Mouse (Mus musculus) cerebellum, adult 2 months (tissue): ENCODE results near the gene Nim1k. TPM values are rescaled to one million over a fixed set of nuclear protein-coding genes. Genes with fewer than 3 reads are reported as not detected.
"Not testable (repeated sequence)": the region's sequence is repeated elsewhere in the genome, so short reads cannot be mapped to it uniquely, and the experiment has no call there.

Experiments
- DNase-seq, 2 experiments: peaks; one replicate each; pipeline ENCODE4 v3.0.0; 2021
- H3K27ac ChIP-seq: fragments of 200-500 bp; 2 replicates; pipeline ENCODE4 v1.5.1; 2012; ENCODE audit warnings: low read length, control low read depth, inconsistent platforms; ENCODE audit not compliant: insufficient read depth
- H3K27me3 ChIP-seq: fragments of 200-500 bp; 2 replicates; pipeline ENCODE4 v1.6.1; 2012; ENCODE audit warnings: inconsistent platforms, mild to moderate bottlenecking, low read length, moderate library complexity; ENCODE audit not compliant: control insufficient read depth, insufficient read depth
- H3K4me1 ChIP-seq: fragments of 200-500 bp; 2 replicates; pipeline ENCODE4 v1.6.1; 2011; ENCODE audit warnings: low read length; ENCODE audit not compliant: control insufficient read depth, insufficient read depth
- H3K4me3 ChIP-seq: fragments of 200-500 bp; replicated peaks from 2 replicates; pipeline ENCODE3; 2011; ENCODE audit warnings: mild to moderate bottlenecking, low read depth, low read length, control low read depth; ENCODE audit not compliant: insufficient read depth
- CTCF ChIP-seq: fragments of 200-500 bp; IDR thresholded peaks from 2 replicates; pipeline ENCODE4 v1.5.1; 2011; ENCODE audit warnings: low read depth, mild to moderate bottlenecking, control low read depth, low read length, moderate library complexity, borderline replicate concordance; ENCODE audit not compliant: insufficient read depth
- POLR2A ChIP-seq: fragments of 200-500 bp; IDR thresholded peaks from 2 replicates; pipeline ENCODE4 v1.6.1; 2011; ENCODE audit warnings: low read length, control low read depth, borderline replicate concordance; ENCODE audit not compliant: insufficient read depth
- WGBS: fragments of 180-500 bp; shearing (Covaris S2); methylation state at CpG from one replicate; pipeline ENCODE4 v1.1.7; 2018; 5-methylcytosine and 5-hydroxymethylcytosine counted together
- polyA plus RNA-seq: library from polyadenylated mRNA; depleted of rRNA; stranded (reverse); fragments of >200 nt; gene quantifications from 2 replicates; pipeline ENCODE4 v1.2.3, GENCODE M21; 2012

The Nim1k gene
- polyA plus RNA-seq, 1 experiment: 4.7 TPM

GRCm38 (mm10) chr13:119706953-119707352 is 48.7 kb downstream of the Nim1k start:
- no peak overlapping the region for H3K27ac ChIP-seq
- TF ChIP-seq POLR2A (no peak), CTCF (no peak)
- DNase-seq: no peak
- H3K27me3 ChIP-seq: no peaks in the 10 kb centered on the region
- no peak overlapping the region for H3K4me3 ChIP-seq
- 42% methylated on average over 7 of the region's 7 CpGs for WGBS
- H3K4me1 ChIP-seq: no peaks in the 10 kb centered on the region

- H3K4me3 ChIP-seq, DNase-seq, H3K27me3 ChIP-seq, H3K27ac ChIP-seq, H3K4me1 ChIP-seq: not testable (repeated sequence)
- 79% methylated on average over 8 of the region's 8 CpGs for WGBS
Observed at GRCm38 (mm10) chr13:119706278-119706880, 49.3 kb downstream of the Nim1k start.

- Histone ChIP-seq H3K27me3 (no peaks in the 10 kb centered on the region), H3K4me3 (no peak overlapping the region), H3K27ac (no peak overlapping the region), H3K4me1 (no peaks in the 10 kb centered on the region)
- DNase-seq: no peak
- WGBS: 85% methylated on average over 7 of the region's 7 CpGs
- TF ChIP-seq POLR2A: no peak
- TF ChIP-seq CTCF: no peak
Observed at GRCm38 (mm10) chr13:119704280-119704679, 51.4 kb downstream of the Nim1k start.

- Histone ChIP-seq H3K27me3 (no peaks in the 10 kb centered on the region), H3K4me1 (no peaks in the 10 kb centered on the region), H3K4me3 (no peak overlapping the region), H3K27ac (no peak overlapping the region)
- DNase-seq: no peak
- TF ChIP-seq CTCF: no peak
- TF ChIP-seq POLR2A: no peak
- 97% methylated on average over 4 of the region's 4 CpGs for WGBS
Observed at GRCm38 (mm10) chr13:119698436-119698835, 57.2 kb downstream of the Nim1k start.

GRCm38 (mm10) chr13:119696496-119696895 is 59.2 kb downstream of the Nim1k start:
- Histone ChIP-seq H3K4me3 (no peak overlapping the region), H3K4me1 (no peaks in the 10 kb centered on the region), H3K27ac (no peak overlapping the region), H3K27me3 (no peaks in the 10 kb centered on the region)
- 73% methylated on average over 1 of the region's 1 CpGs for WGBS
- no peak for TF ChIP-seq POLR2A
- DNase-seq: no peak

GRCm38 (mm10) chr13:119695676-119696075 is 60.0 kb downstream of the Nim1k start:
- 61% methylated on average over 4 of the region's 4 CpGs for WGBS
- no peak for DNase-seq
- TF ChIP-seq POLR2A: no peak
- no peak for TF ChIP-seq CTCF
- H3K4me1 ChIP-seq: no peaks in the 10 kb centered on the region
- H3K27ac ChIP-seq: no peak overlapping the region
- H3K27me3 ChIP-seq: no peaks in the 10 kb centered on the region
- no peak overlapping the region for H3K4me3 ChIP-seq

GRCm38 (mm10) chr13:119691958-119692357 is 63.7 kb downstream of the Nim1k start:
- H3K27ac ChIP-seq, DNase-seq, H3K27me3 ChIP-seq, H3K4me1 ChIP-seq, H3K4me3 ChIP-seq: not testable (repeated sequence)
- WGBS: 66% methylated on average over 3 of the region's 3 CpGs

GRCm38 (mm10) chr13:119690876-119691620 is 64.6 kb downstream of the Nim1k start:
- H3K4me1 ChIP-seq: no peaks in the 10 kb centered on the region
- 1% methylated on average over 7 of the region's 7 CpGs for WGBS
- H3K27ac ChIP-seq: peak overlapping the region; percentile 62; the same call in 1 of the 2 replicates
- H3K4me3 ChIP-seq: peak overlapping the region; percentile 76
- no peak for TF ChIP-seq POLR2A
- no peak for TF ChIP-seq CTCF
- DNase-seq: peak; percentile 35 to 50
- no peaks in the 10 kb centered on the region for H3K27me3 ChIP-seq
